Mouse (Mus musculus) spleen, adult 2 months (tissue): ENCODE measurements around the gene Rap2b.

Source experiments
- CTCF ChIP-seq: fragments of 200-500 bp; IDR thresholded peaks from 2 replicates; pipeline ENCODE4 v1.5.1; 2011; ENCODE audit warnings: mild to moderate bottlenecking, inconsistent platforms; ENCODE audit not compliant: insufficient read depth, insufficient read length, insufficient replicate concordance; ENCODE audit errors: extremely low read depth
- POLR2A ChIP-seq: fragments of 200-500 bp; IDR thresholded peaks from 2 replicates; pipeline ENCODE4 v1.6.1; 2011; ENCODE audit warnings: low read depth, low read length, inconsistent platforms

- TF ChIP-seq CTCF = no peak
- TF ChIP-seq POLR2A = no peak
Measured at GRCm38 (mm10) chr3:61348036-61348614, 13.3 kb upstream of the Rap2b start.
